Mouse (Mus musculus) testis, adult 2 months (tissue): Measurements from ENCODE around the gene Tor1a. TPM values are rescaled to one million over a fixed set of nuclear protein-coding genes. Genes with fewer than 3 reads are reported as not detected.

ENCODE experiments used
- H3K27ac ChIP-seq: fragments of 200-500 bp; 2 replicates; pipeline ENCODE4 v1.5.1; 2012; ENCODE audit warnings: low read depth, low read length; ENCODE audit not compliant: control insufficient read depth, insufficient read depth
- H3K27me3 ChIP-seq: fragments of 200-500 bp; 2 replicates; pipeline ENCODE4 v1.6.1; 2012; ENCODE audit warnings: mild to moderate bottlenecking, low read length, moderate library complexity; ENCODE audit not compliant: control insufficient read depth, insufficient read depth
- H3K36me3 ChIP-seq: fragments of 200-500 bp; 2 replicates; pipeline ENCODE4 v1.6.1; 2012; ENCODE audit warnings: mild to moderate bottlenecking, low read length; ENCODE audit not compliant: control insufficient read depth, insufficient read depth
- H3K4me1 ChIP-seq: fragments of 200-500 bp; 2 replicates; pipeline ENCODE4 v1.6.1; 2012; ENCODE audit warnings: low read length; ENCODE audit not compliant: control insufficient read depth, insufficient read depth
- H3K4me3 ChIP-seq: fragments of 200-500 bp; 2 replicates; pipeline ENCODE4 v1.5.1; 2012; ENCODE audit warnings: low read depth, mild to moderate bottlenecking, low read length, moderate library complexity, mixed read lengths; ENCODE audit not compliant: control insufficient read depth
- CTCF ChIP-seq: fragments of 200-500 bp; IDR thresholded peaks from 2 replicates; pipeline ENCODE4 v1.5.1; 2012; ENCODE audit warnings: low read depth, mild to moderate bottlenecking, inconsistent platforms, low read length, moderate library complexity; ENCODE audit not compliant: control insufficient read depth, insufficient read depth, insufficient replicate concordance
- POLR2A ChIP-seq: fragments of 200-500 bp; IDR thresholded peaks from 2 replicates; pipeline ENCODE4 v1.6.1; 2012; ENCODE audit warnings: low read depth, mild to moderate bottlenecking, inconsistent platforms, low read length, moderate library complexity; ENCODE audit not compliant: control insufficient read depth
- polyA plus RNA-seq: library from polyadenylated mRNA; depleted of rRNA; stranded (reverse); fragments of >200 nt; gene quantifications from 2 replicates; pipeline ENCODE4 v1.2.3, GENCODE M21; 2012

The Tor1a gene
- polyA plus RNA-seq, 1 experiment: 11.1 TPM

DNA sequence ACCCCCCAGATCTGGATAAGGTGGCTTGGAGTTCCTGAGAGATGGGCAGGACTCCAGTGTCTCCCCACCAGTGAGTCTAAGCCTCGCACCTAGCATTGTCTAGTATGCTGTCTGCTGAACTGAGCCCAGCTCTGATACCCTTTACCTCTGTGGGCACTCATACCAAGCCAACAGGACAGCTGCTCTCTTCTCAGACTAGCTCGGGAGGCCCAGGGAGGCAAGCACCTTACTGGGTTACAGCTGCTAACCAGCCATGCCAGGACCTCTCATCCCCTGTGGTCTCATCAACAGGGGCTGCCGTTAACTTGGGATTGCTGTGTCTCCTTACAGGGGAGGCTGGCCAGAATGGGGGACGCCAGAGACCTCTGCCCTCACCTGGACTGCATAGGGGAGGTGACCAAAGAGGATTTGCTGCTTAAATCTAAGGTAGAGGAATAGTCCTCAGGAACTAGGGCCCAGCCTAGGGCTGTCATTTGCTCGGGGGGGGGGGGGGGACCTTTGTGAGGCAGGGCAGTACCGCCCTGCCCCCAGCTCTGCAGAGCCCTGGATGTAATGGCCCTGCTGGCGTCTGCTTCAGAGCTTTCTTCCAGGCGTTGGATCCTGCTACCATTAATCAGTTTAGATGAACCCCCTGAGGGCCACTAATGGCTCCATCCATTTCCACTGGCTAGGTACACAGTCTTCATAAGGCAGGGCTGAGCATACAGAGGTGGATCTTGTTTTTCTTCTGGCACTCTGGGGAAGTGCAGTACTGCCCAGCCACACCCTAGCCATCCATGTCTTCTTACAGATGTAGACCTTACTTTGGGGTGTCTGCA lies 30.9 kb upstream of the Tor1a start:
- peaks cover 1% of the 10 kb centered on the region for H3K36me3 ChIP-seq
- no peak overlapping the region for H3K4me3 ChIP-seq
- TF ChIP-seq POLR2A: no peak
- no peak overlapping the region for H3K27ac ChIP-seq
- no peaks in the 10 kb centered on the region for H3K27me3 ChIP-seq
- peaks cover 9% of the 10 kb centered on the region for H3K4me1 ChIP-seq

DNA sequence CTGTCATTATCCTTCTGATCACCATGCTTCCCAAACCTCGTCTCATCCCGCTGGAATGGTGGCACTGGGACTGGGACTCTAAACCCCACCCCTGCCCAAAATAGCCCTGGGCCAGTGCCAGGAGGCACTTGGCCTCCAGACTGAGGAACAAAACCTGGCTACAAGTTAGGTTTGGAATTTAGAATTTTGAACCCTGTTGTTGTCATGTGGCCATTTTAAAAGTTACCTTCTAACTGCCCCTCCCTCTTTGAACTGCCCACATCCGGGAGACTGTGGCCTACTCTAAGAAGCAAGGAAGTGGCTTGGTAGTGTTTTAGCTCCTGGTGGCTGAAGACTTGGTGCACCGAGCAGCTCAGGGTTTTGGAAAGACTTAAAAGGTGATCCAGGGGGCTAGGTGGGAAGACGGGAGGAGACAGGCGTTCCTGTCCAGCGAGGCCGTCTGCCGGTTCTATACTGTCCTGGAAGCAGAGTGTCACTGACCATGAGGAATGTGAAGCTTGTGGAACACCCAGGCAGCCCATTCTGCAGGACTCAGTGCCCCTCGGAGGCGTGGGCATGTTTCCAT lies 27.8 kb upstream of the Tor1a start:
- peak overlapping the region; percentile 86 for H3K4me3 ChIP-seq
- H3K27ac ChIP-seq: peak overlapping the region; percentile 46
- TF ChIP-seq CTCF: no peak
- no peak for TF ChIP-seq POLR2A
- H3K4me1 ChIP-seq: peaks cover 9% of the 10 kb centered on the region
- no peaks in the 10 kb centered on the region; the same call in 1 of the 2 replicates for H3K36me3 ChIP-seq
- H3K27me3 ChIP-seq: no peaks in the 10 kb centered on the region

DNA sequence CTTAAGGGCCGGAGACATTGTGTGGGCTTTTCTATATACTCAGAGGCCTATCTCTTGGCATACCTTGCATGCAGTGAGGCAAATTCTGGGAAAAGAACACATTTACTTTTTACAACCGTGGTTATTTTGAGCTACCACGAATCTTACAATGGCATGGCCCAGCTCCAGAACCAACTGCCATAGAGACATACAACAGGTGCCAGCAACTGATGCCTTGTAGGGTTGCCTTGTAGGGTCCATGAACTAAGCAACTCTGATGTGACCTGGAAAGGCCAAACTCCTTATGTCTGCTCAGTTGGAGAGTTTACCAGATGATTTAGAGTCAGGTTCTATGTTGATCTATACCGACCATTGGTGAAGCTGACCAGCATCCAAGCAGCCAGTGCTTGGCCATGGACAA lies 27.1 kb upstream of the Tor1a start:
- TF ChIP-seq CTCF: no peak
- no peak for TF ChIP-seq POLR2A
- no peaks in the 10 kb centered on the region; the same call in 1 of the 2 replicates for H3K36me3 ChIP-seq
- H3K27me3 ChIP-seq: no peaks in the 10 kb centered on the region
- peaks cover 9% of the 10 kb centered on the region for H3K4me1 ChIP-seq
- no peak overlapping the region for H3K27ac ChIP-seq
- H3K4me3 ChIP-seq: peak overlapping the region; percentile 86

DNA sequence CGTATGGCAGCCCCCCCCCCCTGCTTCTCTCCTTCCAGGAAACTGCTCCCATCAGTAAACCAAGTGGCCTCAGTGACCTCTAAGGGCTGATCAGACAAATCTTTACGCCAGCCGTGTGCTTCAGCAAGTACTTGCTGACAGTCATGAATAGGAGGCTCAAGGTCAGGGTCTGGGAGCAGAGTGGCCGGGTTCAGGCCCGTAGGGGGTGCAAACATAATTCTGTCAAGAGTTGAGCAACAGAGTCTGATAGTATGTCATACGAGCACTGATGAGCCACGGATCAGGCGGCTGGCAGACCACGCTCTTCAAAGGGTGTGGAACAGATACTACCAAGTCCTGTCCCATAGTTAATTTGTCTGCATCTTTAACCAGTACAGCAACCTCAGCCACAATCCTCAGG lies 22.5 kb upstream of the Tor1a start:
- Histone ChIP-seq H3K4me3 (no peak overlapping the region), H3K27ac (no peak overlapping the region), H3K27me3 (no peaks in the 10 kb centered on the region), H3K4me1 (peaks cover 4% of the 10 kb centered on the region), H3K36me3 (no peaks in the 10 kb centered on the region)
- TF ChIP-seq CTCF (no peak), POLR2A (no peak)

DNA sequence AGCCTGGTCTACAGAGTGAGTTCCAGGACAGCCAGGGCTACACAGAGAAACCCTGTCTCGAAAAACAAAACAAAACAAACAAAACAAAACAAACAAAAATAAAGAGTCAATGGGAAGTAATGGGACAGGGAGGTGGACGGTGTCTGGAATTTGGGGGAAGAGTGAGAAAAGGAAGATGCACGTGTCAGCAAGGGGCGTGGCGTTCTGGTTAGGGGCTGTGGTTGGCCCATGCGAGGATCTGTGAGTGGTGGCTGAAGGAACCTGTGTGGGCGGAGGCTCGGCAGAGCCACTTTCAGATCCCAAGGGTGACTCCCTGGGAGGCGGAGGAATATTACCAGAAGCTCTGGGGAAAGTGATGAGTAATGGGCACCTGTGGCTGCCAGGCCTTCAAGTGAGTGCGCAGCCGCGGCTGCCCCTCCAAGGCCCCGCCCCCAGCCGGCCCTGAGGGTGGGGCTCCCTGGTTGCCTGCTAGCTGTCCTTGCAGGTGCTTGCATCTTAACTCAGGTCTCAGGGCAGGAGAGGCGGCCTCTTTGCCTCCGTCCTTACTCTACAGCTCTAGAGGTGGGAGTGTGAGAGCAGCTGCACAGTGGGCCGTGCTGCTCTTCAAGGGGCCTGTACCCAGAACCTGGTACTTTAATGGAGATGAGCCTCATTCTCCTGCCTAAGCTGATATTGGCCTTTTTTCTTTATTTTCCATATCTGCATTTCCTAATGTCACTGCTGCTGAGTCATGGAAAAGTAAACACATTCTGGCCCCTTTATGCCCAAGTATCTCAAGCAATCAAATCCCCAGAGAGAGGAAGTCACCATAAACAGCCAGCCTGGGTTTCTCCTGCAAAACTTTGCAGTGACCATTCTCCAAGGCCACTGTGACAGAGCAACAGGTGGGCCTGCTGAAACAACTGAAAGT lies 17.6 kb upstream of the Tor1a start:
- H3K4me1 ChIP-seq: peaks cover 14% of the 10 kb centered on the region
- H3K27me3 ChIP-seq: no peaks in the 10 kb centered on the region
- no peak for TF ChIP-seq CTCF
- no peak for TF ChIP-seq POLR2A
- no peak overlapping the region for H3K4me3 ChIP-seq
- no peaks in the 10 kb centered on the region for H3K36me3 ChIP-seq
- H3K27ac ChIP-seq: no peak overlapping the region

DNA sequence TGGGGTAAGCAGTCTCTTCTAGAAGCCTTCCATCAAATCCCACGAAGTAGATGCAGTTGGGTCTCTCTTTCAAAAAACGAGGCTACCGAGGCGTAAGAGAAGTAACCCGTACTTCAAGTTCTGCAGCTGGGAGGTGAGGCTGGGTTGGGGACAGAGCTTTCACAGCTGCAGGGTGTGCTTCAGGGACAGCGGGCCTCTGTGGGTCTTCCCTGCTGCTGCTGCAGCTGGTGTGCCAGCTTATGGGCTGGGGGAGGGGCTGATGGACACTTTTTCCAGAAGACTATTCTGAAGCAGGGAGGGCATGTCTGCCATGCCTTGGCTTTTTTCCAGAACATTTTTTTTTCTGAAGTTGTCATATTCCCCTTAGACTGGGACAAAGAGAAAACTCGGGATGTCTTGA lies 15.3 kb upstream of the Tor1a start:
- Histone ChIP-seq H3K4me3 (peak overlapping the region; percentile 97), H3K27ac (no peak overlapping the region), H3K36me3 (no peaks in the 10 kb centered on the region), H3K27me3 (no peaks in the 10 kb centered on the region), H3K4me1 (peaks cover 14% of the 10 kb centered on the region)
- TF ChIP-seq POLR2A (no peak), CTCF (no peak)

DNA sequence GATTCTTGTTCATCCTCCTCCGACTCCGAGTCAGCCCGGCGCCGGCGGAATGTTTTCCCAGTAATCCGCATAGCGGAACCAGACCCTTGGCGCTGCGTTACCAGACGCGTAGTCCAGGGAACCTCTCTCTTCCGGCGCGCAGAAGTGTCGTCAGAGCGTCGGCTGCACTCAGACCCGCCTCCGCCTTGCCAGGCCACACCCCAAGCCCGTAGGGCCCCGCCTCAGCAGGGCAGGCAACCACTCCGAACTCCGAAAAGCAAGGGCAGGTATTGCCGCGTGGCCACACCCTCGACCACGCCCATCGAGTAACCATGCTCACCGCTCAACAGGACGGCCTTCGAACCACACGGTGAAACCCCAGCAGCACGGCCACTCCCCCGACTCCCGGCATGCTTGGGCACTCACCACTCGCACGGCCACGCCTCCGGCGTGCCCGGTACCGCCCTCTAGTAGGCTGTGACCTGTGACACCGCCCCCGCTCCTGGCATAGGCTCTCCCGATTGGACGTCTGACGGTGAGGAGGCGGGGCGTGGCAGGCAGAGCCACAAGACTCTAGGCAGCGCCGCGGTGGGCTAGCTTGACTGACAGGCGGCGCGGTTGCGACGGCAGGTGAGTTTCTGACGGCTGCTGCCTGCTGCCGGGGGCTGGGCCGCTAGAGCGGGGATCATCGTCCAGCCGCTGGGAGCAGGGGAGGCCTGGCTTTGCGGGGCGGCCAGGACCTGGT lies 14.2 kb upstream of the Tor1a start, which contains the start of the genes BC005624 and Usp20:
TSS of gene BC005624 (minus strand) at position 412 of the 724 bp plus-strand sequence.
TSS of gene Usp20 (plus strand) at position 490 of the 724 bp plus-strand sequence.
- Histone ChIP-seq H3K4me3 (peak within 1 kb of the TSS; percentile 97), H3K4me1 (peaks cover 14% of the 10 kb centered on the region), H3K36me3 (no peaks in the 10 kb centered on the region), H3K27ac (peak within 1 kb of the TSS; percentile 83), H3K27me3 (no peaks in the 10 kb centered on the region)
- TF ChIP-seq CTCF (no peak), POLR2A (peak; percentile 62)
